Mouse (Mus musculus): ENCODE results near the gene Dusp13.

Dusp13 gene

DNA sequence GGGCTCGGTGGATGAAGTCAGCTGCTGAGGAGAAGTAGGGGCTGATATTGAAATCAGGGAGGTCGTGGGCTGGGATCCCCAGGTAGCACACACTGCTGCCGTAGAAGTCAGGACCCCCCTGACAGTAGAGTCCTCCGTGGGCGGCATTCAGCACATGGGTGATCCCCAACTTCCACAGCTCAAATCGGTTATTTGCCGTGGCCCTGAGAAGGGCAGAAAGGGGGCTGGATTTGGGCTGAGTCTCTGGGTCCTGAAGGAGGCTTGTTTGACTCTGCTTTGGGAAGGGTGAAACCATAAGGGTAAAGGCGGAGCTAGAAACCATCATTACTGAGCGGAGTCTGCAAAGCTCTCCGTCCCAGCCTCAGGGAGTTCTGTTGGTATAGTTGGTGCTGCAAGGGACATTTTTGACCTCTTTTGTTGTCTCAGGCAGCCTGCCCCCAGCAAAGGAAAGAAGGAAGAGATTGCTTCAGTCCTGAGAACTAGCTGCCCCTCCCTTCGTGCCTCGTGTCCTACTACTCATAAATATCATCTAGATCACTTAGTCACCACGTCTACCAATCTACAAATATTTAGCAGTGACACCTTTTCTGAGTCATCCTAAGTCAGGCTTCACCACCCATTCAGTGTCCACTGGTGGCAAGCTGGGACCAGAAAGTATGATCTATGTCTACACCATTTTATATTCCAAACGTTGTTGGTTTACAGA, 3.4 kb downstream of the Dusp13 start:
- DNase-seq (ENCODE audit: inconsistent ontology term), result no peak

DNA sequence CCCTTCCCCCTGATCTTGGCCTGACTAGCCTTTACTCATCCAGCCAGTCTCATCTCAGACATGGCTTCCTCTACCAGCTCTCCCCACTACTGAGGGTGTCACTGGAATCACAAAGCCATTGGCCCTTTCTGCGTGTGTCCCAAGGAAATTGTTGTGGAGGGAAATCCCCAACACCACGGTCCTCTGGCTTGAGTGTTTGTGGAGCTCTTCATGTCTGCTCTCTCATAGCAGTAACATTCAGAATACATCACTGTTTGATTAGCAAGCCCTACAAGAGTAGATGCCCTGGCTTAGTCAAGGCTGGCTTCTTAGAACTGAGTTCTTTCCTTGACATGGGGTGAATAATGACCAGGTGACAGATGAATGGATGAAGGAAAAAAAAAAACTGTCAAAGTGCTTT, 4.1 kb downstream of the Dusp13 start:
- no peak for DNase-seq (ENCODE audit: inconsistent ontology term)

DNA sequence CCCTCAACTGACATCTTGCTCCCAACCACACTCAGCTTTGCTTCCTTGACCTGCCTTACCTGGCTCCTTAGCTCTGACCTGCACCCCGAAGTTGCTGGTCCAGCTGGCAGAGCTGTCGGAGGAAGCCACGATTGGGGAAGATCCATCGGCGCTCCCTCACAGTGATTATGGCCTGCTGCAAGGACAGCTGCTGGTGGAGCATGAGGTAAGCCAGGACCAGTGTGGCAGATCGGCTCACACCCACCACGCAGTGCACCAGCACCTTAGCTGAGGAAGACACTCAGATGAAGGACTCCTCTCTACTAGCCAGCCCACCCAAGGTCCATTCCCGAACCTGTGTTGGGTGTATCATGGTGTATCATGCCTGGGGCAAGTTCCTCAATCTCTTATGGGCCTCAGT, 4.7 kb downstream of the Dusp13 start:
- DNase-seq (ENCODE audit: inconsistent ontology term), result no peak

DNA sequence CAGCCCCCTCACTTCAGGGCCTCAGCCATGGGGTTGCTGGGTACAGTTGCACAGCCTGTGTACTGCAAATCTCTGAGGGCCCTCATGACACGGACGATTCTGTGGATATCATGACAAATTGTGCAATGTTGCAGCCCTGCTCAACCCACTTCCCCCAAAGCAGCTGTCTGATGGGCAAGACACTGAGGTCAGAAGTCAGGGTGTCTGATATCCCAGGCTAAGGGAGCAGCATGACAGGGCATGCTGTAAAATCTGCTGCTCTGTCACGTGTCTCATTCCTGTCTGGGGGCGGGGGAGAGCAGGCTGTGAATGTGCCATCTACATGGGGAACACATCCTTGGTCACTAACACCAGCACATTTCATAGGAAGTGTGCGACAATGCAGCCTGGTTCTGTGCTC, 5.8 kb downstream of the Dusp13 start:
- DNase-seq (ENCODE audit: inconsistent ontology term), result no peak

DNA sequence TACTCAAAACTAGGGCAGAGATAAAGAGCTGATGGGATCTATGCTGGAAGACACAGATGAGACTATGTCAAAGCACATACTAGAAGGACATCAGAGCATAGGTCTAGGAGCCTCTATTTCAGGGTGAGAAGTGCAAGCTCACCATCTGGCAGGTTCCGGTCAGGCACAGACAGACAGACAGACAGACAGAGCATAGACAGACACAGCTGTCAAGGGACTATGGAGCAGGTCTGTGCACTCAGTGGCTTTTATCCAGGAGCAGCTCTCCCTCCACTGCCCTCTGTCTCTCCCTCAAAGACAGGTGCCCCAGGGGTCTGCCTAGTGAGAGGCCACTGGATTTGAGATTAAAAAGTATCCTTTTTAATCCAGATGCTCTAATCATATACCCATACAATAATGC, 6.8 kb downstream of the Dusp13 start:
- DNase-seq (ENCODE audit: inconsistent ontology term), result no peak

DNA sequence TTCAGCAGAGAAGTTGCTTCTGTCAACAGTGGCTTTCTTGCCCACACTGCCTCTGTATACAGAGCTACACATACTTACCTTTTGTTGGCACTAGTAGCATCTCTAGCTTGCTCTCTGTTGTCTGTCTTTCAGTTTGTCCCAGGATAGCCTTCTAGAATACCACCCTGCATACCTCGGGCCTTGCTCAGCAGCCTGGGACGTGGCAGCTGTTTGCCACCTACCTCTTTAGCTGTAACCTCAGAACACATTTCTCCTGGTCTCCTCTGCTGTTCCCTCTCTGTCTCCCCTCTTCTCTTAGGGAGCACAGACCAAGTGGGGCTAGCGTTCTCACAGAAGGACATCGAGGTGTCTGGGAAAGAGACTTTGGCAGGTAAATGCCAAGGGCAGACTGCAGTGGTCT, 8.5 kb downstream of the Dusp13 start:
- DNase-seq (ENCODE audit: inconsistent ontology term), result no peak

DNA sequence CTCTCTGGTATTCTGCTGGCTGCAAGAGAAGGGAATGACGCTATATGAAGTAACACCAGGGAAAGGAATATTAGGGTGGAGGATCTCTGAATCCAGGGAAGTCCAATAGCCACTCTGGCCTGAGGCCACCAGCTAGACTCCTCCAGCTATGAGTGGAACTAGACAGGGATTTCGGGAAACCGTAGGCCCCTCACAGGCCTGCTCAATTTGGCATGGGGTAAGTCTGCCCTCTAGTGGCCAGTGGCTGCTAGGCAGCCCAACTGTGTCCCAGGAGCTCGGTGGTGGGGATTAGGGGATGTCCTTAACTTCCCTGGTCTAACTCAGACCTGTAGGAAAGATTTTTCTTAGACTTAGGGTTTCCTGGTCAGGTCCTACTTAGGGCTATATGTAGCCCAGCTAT, 9.2 kb downstream of the Dusp13 start:
- DNase-seq (ENCODE audit: inconsistent ontology term), result peak; percentile 62

DNA sequence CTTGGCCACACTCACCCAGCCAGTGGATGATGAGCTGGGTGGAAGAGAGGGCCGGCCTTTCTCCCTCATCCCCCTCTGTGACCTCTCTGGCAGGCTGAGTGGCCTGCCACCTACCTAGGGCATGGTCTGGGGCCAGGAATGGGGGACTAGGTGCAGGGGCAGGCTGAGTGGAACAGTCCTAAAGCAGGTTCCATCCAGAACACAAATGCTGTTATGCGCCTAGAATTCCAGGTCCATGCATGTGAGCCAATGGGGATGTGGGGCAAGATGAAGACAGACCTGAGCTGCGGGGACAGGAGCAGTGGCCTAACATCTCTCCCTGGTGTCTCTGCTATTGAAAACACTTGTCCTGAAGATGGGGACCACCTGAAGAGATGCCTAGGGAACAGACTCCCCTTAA, 9.7 kb downstream of the Dusp13 start:
- DNase-seq (ENCODE audit: inconsistent ontology term), result peak; percentile 19

DNA sequence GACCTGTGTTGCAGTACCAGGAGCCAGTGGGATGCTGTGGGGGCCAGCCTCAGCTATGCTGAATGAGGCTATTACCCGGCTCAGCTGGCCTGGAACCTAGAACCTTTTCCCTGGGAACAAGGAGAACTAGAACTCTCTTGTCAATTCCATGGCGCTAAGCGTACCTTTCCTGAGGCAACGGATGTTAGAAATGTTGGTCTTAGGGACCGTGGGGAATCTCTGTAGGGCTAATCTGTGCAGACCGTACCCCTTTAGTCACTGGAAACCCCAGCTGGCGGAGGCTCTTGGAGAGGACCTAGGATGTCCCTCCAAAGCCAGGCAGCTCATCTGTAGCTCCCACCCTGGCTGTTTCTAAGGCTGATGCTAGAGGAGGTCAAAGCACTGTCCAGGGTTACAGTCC, 10.6 kb downstream of the Dusp13 start:
- DNase-seq (ENCODE audit: inconsistent ontology term), result no peak

DNA sequence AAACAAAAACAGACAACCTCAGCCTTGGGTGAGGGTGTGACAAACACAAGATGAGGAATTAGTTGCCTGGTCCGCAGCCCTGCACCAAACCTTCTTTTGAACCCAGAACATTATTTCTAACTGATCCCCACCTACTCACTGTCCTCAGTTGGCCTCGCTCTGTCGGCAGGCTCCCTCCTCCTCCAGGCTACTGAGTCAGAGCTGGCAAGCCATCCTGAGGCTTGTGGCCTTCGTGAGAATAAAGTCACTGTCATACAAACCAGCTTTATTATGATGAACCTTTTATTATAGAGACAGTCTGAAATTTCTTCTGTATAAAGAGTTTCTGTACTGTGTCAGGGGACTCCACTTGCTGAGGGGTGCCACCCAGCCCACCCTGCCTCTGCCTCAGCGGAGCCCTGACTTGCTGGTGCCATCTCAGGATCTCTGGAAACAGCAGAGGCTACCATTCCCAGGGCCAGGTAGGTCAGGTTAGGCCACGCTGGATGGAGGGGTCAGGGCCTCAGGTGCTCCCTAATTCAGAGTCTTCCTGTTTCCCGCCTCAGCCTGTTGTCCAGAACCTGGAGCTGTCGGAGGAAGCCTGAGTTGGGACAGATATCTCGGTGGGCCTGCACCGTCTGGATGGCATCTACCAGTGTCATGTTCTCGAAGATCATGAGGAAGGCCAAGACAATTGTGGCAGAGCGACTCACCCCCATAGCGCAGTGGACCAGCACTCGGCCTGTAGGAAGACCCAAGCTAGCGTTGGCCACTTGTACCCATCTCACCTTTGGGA, 17.7 kb downstream of the Dusp13 start:
- no peak for DNase-seq (ENCODE audit: inconsistent ontology term)

DNA sequence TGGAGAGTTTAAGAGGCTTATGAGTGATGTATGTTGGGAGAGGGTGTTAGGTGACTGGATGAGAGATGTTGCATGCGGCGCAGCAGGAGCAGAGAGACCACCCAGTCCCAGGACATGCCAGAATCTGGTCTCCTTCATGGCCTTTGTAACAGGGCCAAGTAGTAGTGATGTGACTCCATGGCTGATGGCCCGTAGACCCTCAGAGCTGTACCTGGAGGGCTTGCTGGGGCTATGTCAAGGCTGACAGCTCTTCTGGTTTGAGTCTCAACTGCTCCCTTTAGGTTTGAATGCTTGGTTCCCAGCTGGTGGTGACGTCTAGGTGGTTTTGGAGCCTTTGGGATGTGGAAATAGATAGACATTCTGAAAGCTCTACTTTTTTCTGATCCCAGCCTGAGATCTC, 21.0 kb downstream of the Dusp13 start:
- no peak for DNase-seq (ENCODE audit: inconsistent ontology term)

DNA sequence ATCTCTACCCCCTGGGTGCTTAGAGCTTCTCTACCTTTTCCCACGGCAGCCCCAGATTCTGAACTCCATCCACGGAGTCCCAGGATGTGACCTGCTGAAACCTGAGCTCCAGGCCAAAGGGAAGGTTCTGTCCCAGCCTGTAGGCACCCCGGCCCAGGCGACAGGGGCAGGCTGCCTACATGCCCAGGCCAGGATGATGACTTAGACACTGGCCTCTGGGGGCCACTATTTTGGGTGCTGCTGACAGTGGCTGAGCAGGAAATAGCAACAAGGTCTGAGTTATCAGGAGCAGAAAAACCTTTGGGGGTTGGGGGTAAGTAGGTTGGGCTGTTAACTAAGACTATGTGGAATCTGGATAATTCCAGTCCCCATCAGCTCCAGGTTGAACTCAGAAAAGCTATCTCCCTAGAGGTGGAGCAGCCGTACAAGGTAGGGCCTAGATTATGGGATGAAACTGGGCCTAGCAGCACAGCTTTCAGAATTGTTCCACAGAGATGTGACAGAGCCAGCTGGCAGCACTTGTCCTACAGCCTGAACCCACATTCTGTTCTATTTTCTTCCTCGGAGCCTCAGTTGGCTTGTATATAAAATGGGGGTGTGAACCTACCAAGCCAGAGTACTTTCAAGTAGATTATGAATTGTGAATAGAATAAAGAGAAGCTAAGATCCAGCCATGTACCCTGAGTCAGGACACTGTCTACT, 21.8 kb downstream of the Dusp13 start:
- DNase-seq (ENCODE audit: inconsistent ontology term), result no peak

DNA sequence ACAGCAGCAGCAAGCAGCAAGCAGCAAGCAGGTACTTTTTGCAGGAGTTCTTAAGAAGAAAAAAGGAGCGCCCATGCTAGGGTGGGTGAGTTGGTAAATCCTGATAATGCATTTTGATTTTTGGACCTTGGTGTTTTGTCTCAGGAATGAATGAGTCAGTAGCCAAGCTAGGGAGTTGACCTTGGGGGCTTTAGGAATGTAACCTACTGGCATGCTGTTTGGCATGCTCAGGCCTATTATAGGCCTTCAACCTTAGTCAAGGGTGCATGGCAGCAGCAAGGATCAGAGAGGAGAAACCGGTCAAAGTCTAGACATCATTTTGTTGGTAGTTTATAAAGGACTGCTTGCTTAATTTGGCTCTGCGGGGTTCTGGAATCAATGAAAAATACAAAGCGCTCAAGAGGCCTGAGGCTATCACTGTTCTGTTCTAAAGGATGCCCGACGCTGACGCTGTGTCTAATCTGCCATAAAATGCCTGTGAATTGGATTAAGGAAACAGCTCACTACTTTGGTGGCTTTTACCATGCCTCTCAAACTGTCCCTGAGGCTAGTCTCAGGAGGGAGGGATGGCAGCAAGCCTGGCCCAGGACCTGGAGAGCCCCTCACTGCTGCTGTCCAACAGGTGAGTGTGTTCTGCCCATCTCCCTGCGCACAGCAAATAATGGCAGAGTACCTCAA, 28.8 kb downstream of the Dusp13 start:
- no peak for DNase-seq (ENCODE audit: inconsistent ontology term)

DNA sequence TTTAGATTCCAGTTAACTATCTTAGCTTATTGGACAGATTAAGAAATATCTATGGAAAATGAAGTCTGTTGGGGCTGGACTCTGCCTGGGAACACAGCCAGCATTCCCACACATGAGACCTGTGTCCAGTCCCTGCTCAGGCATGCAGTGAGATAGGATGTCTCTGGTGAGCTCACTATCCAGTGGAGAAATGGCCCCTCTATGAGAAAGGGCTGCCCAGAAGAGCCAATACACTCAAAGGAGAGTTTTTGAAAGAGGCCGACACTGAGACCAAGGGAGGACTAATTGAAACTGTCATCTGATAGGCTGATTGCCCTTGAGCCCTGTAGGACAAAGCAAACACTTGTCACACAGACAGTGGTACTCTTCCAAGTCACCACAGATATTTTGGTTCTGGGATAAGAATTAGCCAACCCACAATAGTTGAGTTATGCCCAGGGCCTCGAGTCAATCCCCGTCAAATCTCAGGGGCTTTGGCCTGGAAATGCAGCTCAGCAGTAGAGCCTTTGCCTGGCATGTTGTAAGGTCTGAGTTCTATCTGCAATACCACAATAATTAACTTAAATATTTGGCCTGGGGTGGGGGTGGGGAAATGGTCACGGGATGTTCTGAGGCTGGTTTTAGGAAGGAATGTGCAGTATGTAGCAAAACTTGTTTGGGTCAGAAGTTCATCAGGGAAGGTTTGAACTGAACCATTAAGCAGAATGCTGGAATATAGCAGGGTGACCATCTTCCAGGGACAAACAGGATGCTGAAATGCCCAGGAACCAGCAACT, 30.4 kb downstream of the Dusp13 start:
- DNase-seq (ENCODE audit: inconsistent ontology term), result peak; percentile 85

DNA sequence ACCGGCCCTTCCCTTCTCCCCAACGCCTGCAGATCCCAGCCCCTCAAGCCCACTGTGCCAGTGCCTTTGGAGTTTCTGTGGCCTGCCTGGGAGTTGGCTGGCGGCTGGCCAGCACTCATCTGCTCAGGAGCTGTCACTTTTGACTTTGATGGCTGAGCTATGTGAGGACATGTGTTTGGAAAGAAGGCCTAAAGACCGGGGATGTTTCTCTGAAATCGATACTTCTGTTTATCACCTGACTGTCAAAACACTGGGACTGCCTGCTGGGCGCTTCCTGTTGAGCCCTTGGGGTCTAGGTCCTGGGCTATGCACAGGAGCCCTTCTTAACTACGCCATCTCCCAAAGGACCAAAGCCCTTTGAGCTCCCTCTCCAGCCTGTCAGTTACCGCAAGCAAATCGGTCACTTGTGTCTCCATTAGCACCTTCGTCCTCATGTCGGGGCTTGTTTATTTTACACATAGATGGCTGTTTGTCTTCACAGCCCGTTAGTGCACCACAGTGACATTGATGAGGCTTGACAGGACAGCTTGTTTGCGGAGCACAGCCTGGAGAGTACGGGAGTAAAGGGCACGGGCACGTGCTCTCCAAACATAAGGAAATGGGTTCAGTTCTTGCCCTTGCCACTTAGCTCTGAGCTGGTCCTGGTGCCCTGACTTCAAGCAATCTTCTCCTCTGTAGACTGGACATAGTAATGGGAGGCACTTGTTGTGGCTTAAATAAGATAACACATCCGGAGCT, 31.2 kb downstream of the Dusp13 start:
- DNase-seq (ENCODE audit: inconsistent ontology term), result no peak

DNA sequence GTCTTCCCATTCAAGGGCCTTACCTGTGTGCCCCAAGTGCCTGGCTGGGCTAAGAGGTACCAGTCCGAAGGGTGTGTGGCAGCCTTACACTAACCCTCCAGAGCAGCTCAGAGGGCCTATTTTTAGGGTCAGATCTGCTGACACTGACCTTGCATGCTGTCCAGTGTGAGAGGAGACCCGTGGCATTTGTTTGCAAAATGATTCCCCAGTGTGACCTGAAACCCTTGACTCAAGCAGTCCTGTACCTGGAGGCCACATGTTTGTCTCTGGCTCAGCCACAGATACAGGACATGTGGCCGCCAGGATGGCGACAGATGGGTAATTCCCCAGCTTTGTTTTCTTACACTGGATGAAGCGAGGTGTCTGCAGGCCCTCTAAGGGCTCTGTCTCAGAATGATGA, 36.5 kb downstream of the Dusp13 start, which contains the start of gene Dupd1:
Dupd1 (minus strand) TSS at position 91 of the 400 bp plus-strand sequence.
- DNase-seq (ENCODE audit: inconsistent ontology term), result no peak

DNA sequence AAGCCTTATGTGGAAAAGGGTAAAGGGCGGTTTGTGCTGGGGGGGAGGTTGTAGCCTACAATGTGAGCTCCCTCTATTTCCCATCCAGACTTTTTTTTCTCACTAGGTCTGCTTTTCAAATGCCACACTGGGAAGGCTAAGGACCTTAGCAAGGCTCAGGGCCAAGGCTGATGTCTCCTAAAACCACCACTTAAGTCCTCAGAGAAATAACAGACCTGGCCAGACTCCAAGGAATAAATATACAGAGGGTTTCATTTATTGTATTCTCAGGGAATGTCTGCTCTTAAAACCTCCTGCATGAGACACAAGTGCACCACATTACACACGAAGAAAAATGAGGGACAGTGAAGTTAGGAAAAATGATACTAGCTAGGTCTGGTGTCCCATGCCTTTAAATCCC, 39.8 kb downstream of the Dusp13 start:
- DNase-seq (ENCODE audit: inconsistent ontology term), result no peak

DNA sequence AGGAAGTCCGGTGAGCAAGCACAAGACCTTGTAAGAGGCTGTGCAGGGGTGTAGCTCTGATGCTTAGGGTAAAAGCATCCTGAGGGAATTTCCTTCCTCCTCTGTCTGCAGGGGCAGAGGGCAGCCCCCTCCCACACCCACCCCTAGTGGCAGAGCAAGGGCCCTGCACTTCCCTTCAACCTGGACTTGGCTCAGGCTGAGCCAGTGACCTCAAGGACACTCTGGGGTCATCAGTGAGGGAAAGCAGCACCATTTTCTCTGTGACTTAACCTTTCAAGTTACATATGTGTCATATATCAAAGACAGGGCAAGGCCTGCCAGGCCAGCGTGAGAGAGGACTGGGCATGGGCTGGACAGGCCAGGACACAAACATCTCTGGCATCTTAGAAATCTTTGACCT, 41.4 kb downstream of the Dusp13 start:
- no peak for DNase-seq (ENCODE audit: inconsistent ontology term)

DNA sequence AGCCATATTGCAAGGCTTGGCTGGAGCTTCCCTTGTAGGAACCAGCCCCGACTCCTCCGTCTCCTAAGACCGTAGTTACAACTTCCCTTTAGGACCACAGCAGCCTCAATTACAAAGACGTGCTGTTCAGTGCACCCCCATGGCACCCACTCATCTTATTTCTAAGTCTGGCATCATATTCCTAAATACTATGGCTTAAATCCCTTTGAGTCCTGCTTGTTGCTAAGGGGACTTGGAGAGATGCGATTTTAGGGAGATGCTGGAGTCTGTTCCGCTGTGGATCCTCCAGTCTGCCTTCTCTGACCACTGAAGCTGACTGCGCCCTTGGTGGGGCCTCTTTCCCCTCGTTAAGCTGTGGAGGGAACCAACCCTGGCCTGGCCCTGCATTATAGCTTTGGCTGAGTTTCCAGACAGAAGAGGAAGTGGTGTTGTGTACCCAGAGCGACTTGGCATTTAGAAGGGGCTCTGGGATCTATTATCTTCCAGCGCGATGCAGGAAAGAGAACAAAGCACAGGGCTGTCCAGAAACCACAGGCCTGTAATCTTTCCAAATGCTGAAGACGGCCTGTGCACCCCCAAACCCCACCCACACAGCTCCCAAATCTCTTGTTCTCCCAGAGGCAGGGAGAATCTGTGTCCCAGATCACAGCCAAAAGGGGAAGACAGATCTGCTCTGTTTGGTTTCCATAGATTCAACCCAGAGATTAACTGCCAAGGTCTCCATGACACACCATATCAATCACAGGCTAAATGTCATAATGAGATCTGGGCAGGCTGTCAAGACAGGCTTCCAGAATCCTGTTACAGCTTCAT, 44.0 kb downstream of the Dusp13 start:
- DNase-seq (ENCODE audit: inconsistent ontology term), result peak; percentile 90

DNA sequence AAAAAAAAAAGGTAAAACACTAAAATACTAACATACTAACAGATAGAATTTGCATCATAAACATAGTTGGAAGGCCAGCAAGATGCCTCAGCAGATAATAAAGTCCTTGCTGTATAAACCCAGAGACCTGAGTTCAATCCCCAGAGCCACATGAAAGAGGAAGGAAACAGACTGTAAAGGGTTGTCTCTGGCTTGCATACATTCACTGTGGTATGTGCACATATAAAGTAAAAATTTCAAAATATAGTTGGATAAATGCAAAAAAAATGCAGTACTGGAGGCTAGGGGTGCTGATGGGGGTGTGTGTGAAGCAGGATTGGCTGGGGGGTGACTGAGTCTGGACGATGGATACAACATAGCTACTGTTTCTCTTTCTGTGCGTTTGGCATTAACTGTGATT, 45.5 kb downstream of the Dusp13 start:
- DNase-seq (ENCODE audit: inconsistent ontology term), result no peak

Measured in Muller cell, postnatal 12 days (primary cell).